Mouse (Mus musculus): ENCODE measurements around the gene Nutm1. TPM values are rescaled to one million over a fixed set of nuclear protein-coding genes. Genes with fewer than 3 reads are reported as not detected.

The Nutm1 gene
- total and polyA plus RNA-seq, 3 experiments = 0.04 to 0.13 TPM; not detected in 1

DNA sequence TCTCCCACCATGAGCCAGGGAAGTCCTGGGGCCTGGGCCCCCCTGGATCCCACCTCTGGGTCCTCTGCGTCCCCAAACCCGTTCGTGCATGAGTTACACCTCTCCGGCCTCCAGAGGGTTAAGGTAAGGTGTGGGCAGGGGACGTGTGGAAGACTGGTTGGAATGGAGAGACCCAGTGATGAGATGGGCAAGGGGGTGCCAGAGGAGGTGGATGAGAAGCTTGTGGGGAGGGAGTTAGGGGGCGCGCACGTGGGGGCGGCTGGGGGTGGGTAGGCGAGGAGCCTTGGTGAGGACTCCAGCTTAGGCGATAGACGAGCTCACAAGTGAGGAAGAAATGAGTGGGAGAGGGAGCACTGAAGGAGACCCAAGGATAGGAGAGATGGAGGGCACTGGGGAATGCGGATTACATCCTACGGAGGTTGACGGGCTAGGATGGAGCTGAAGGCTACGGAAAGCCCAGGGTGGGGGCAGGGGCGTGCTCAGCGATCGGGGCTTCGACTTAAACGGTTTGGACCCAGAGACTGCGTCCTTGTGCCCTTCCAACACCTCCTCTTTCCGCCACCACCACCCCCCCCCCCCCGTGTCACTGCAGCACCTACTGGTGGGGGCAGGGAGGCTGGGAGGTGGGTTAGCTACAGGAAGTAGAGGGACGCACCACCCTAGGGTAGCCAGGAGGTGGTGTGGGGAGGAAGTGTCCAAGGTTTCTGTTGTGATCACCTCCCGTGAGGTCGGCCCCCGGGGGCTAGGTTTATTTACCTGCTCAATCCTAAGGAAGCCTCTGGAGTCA lies 19.0 kb downstream of the Nutm1 start:
- H3K27ac ChIP-seq (ENCODE audit: control insufficient read depth, low read depth, low read length) = 0 out of 2 replicates have a peak overlapping the region, but pooled peaks have one; percentile 6
- TF ChIP-seq POLR2AphosphoS2 (IDR thresholded peaks at IDR 0.05; ENCODE audit: low read length) (no peak), MAZ (IDR thresholded peaks at IDR 0.05; ENCODE audit: low read depth, low read length) (peak; percentile 69), TCF12 (IDR thresholded peaks at IDR 0.05; ENCODE audit: low read depth, low read length) (0 out of 2 replicates have a peak, but pooled peaks have one; percentile 4), MYC (IDR thresholded peaks at IDR 0.05; ENCODE audit: low read depth, low read length) (0 out of 2 replicates have a peak, but pooled peaks have one; percentile 44), CTCF (IDR thresholded peaks at IDR 0.05 in 2 of 3, conservative IDR thresholded peaks at IDR 0.05 in 1 of 3; ENCODE audit: control insufficient read depth in 1 of 3, insufficient read depth in 1 of 3, low read depth in 2 of 3, low read length in 3 of 3, poor library complexity in 1 of 3, severe bottlenecking in 1 of 3) (peak in 2 of 3 experiments; percentile 0 to 1; a peak in 2 of 6 replicates), RCOR1 (IDR thresholded peaks at IDR 0.05; ENCODE audit: low read depth, low read length) (no peak), CHD1 (IDR thresholded peaks at IDR 0.05; ENCODE audit: low read depth, low read length) (no peak)
- peaks cover 0 to 10% of the 10 kb centered on the region in 2 experiments; a peak in 2 of 4 replicates for H3K4me1 ChIP-seq (ENCODE audit: control insufficient read depth in 1 of 2, insufficient read depth in 2 of 2, low read length in 2 of 2)
- peak overlapping the region; percentile 69 to 99 for H3K4me3 ChIP-seq (ENCODE audit: control insufficient read depth in 1 of 2, insufficient read depth in 1 of 2, low read depth in 2 of 2, low read length in 2 of 2)
- no peaks in the 10 kb centered on the region for H3K27me3 ChIP-seq (ENCODE audit: control insufficient read depth in 1 of 2, insufficient read depth in 2 of 2, low read length in 2 of 2)
- H3K36me3 ChIP-seq (ENCODE audit: control insufficient read depth in 1 of 2, insufficient read depth in 2 of 2, low read length in 2 of 2) = peaks cover 0 to 3% of the 10 kb centered on the region in 2 experiments; a peak in 1 of 4 replicates
- H3K9me3 ChIP-seq (replicated peaks; ENCODE audit: insufficient read depth, low read length) = no peaks in the 10 kb centered on the region
- DNase-seq (ENCODE audit: low read depth, low spot score) = peak; percentile 67
- H3K79me2 ChIP-seq (ENCODE audit: control insufficient read depth, insufficient read depth, low read length, poor library complexity) = peaks cover 9% of the 10 kb centered on the region
- H3K9ac ChIP-seq (ENCODE audit: control insufficient read depth, low read depth, low read length, poor library complexity, severe bottlenecking) = peak overlapping the region; percentile 73

DNA sequence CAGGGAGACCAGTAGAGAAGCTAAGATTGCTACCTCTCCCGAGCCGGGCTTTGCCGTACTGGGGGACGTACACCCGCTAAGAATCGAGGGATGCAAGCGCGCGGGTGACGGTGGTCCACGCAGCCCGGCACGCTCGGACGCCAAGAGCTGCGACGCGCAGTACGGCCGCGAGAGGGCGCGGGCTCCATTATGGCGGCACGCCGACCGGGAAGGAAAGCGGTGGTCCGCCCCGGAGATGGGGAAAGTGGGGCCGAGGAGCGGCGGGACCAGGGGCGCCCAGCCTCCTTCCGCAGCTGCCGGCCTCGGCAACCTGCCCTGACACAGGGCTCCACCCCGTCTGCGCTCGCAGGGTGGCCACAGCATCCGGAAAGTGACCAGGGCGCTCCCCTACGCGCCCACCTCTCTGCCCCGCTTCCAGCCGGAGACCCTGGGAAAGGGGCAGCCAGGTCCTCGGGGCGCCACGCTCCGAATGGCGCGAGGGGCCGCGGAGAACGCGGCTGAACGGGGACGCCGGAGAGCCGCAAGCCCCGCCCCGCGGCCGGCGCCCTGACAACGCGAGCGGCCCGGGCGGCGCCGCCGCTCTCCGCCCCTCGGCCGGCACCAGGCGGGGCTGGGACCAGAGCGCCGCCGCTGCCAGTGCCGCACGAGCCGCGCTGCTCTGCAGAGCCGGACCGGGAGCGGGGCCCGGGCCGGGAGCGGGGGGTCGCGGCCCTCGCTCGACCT lies 19.7 kb downstream of the Nutm1 start, which contains the start of gene Lpcat4:
TSS of gene Lpcat4 (plus strand) at position 257 of the 723 bp plus-strand sequence.
- H3K9me3 ChIP-seq (replicated peaks; ENCODE audit: insufficient read depth, low read length) = no peaks in the 10 kb centered on the region
- H3K36me3 ChIP-seq (ENCODE audit: control insufficient read depth in 1 of 2, insufficient read depth in 2 of 2, low read length in 2 of 2) = peaks cover 0 to 3% of the 10 kb centered on the region in 2 experiments; a peak in 1 of 4 replicates
- H3K4me1 ChIP-seq (ENCODE audit: control insufficient read depth in 1 of 2, insufficient read depth in 2 of 2, low read length in 2 of 2) = peaks cover 0 to 10% of the 10 kb centered on the region in 2 experiments; a peak in 2 of 4 replicates
- peak within 1 kb of the TSS; percentile 73 for H3K9ac ChIP-seq (ENCODE audit: control insufficient read depth, low read depth, low read length, poor library complexity, severe bottlenecking)
- DNase-seq (ENCODE audit: low read depth, low spot score) = peak; percentile 92
- H3K27me3 ChIP-seq (ENCODE audit: control insufficient read depth in 1 of 2, insufficient read depth in 2 of 2, low read length in 2 of 2) = peaks cover 0 to 4% of the 10 kb centered on the region in 2 experiments; a peak in 1 of 4 replicates
- H3K27ac ChIP-seq (ENCODE audit: control insufficient read depth, low read depth, low read length) = peak within 1 kb of the TSS; percentile 35
- H3K79me2 ChIP-seq (ENCODE audit: control insufficient read depth, insufficient read depth, low read length, poor library complexity) = peaks cover 9% of the 10 kb centered on the region
- H3K4me3 ChIP-seq (ENCODE audit: control insufficient read depth in 1 of 2, insufficient read depth in 1 of 2, low read depth in 2 of 2, low read length in 2 of 2) = peak within 1 kb of the TSS; percentile 69 to 99
- TF ChIP-seq NELFE (IDR thresholded peaks at IDR 0.05; ENCODE audit: low read depth, low read length) = peak; percentile 76
- no peak; the same call in 1 of the 2 replicates for TF ChIP-seq ZNF384 (IDR thresholded peaks at IDR 0.05; ENCODE audit: low read depth, low read length)
- TF ChIP-seq USF1 (IDR thresholded peaks at IDR 0.05; ENCODE audit: low read depth, low read length) = no peak
- no peak; the same call in 1 of the 2 replicates for TF ChIP-seq TCF12 (IDR thresholded peaks at IDR 0.05; ENCODE audit: low read depth, low read length)
- no peak for TF ChIP-seq ZKSCAN1 (IDR thresholded peaks at IDR 0.05; ENCODE audit: low read depth, low read length)
- TF ChIP-seq EP300 (IDR thresholded peaks at IDR 0.05; ENCODE audit: low read depth in 1 of 2, low read length in 2 of 2) = peak in 1 of 2 experiments; percentile 19; a peak in 1 of 4 replicates
- TF ChIP-seq MAZ (IDR thresholded peaks at IDR 0.05; ENCODE audit: low read depth, low read length) = peak; percentile 62; the same call in 1 of the 2 replicates
- no peak for TF ChIP-seq POLR2AphosphoS5 (IDR thresholded peaks at IDR 0.05; ENCODE audit: borderline replicate concordance, low read depth, low read length)
- TF ChIP-seq RCOR1 (IDR thresholded peaks at IDR 0.05; ENCODE audit: low read depth, low read length) = no peak
- TF ChIP-seq NRF1 (IDR thresholded peaks at IDR 0.05; ENCODE audit: insufficient read depth, low read depth, low read length, poor library complexity, severe bottlenecking) = peak; percentile 19; the same call in 1 of the 2 replicates
- peak; percentile 61 to 97 (median 83) for TF ChIP-seq CTCF (IDR thresholded peaks at IDR 0.05 in 2 of 3, conservative IDR thresholded peaks at IDR 0.05 in 1 of 3; ENCODE audit: control insufficient read depth in 1 of 3, insufficient read depth in 1 of 3, low read depth in 2 of 3, low read length in 3 of 3, poor library complexity in 1 of 3, severe bottlenecking in 1 of 3)
- TF ChIP-seq BHLHE40 (IDR thresholded peaks at IDR 0.05; ENCODE audit: borderline replicate concordance, low read depth, low read length) = 0 out of 2 replicates have a peak, but pooled peaks have one; percentile 13
- TF ChIP-seq SMC3 (IDR thresholded peaks at IDR 0.05; ENCODE audit: low read depth, low read length) = peak; percentile 66
- no peak for TF ChIP-seq TAL1 (IDR thresholded peaks at IDR 0.05; ENCODE audit: low read length)
- TF ChIP-seq MXI1 (IDR thresholded peaks at IDR 0.05; ENCODE audit: low read depth, low read length) = peak; percentile 64; the same call in 1 of the 2 replicates
- TF ChIP-seq GABPA (IDR thresholded peaks at IDR 0.05; ENCODE audit: low read depth, low read length) = 0 out of 2 replicates have a peak, but pooled peaks have one; percentile 10
- peak; percentile 76 to 89; a peak in 3 of 4 replicates for TF ChIP-seq POLR2A (IDR thresholded peaks at IDR 0.05; ENCODE audit: control insufficient read depth in 1 of 2, insufficient read depth in 1 of 2, low read depth in 1 of 2, low read length in 2 of 2, poor library complexity in 1 of 2)
- peak; percentile 69; the same call in 1 of the 2 replicates for TF ChIP-seq CHD1 (IDR thresholded peaks at IDR 0.05; ENCODE audit: low read depth, low read length)
- TF ChIP-seq KAT2A (conservative IDR thresholded peaks at IDR 0.05; ENCODE audit: low read depth, low read length) = no peak; the same call in 1 of the 2 replicates
- peak; percentile 68; the same call in 1 of the 2 replicates for TF ChIP-seq ZMIZ1 (IDR thresholded peaks at IDR 0.05; ENCODE audit: low read depth, low read length)
- TF ChIP-seq GATA1 (IDR thresholded peaks at IDR 0.05; ENCODE audit: low read depth, low read length) = no peak
- TF ChIP-seq POLR2AphosphoS2 (IDR thresholded peaks at IDR 0.05; ENCODE audit: low read length) = peak; percentile 56; the same call in 1 of the 2 replicates
- TF ChIP-seq HCFC1 (IDR thresholded peaks at IDR 0.05; ENCODE audit: low read depth, low read length) = peak; percentile 69
